Mouse (Mus musculus) layer of hippocampus, postnatal 14 days (tissue): Measurements from ENCODE around the gene Adprh. TPM values are rescaled to one million over a fixed set of nuclear protein-coding genes. Genes with fewer than 3 reads are reported as not detected.
A peak's percentile ranks its signal among the peaks of the same experiment; 100 is the strongest.
"Not testable (repeated sequence)": the region's sequence is repeated elsewhere in the genome, so short reads cannot be mapped to it uniquely, and the experiment has no call there.

Source experiments
- DNase-seq, 2 experiments: peaks; one replicate each; pipeline ENCODE4 v3.0.0; 2021 to 2022; ENCODE audit warnings: low spot score in 2 of 2, mixed read lengths in 1 of 2
- long read RNA-seq, 2 experiments: library from polyadenylated mRNA; stranded (forward); transcript quantifications; one replicate each; pipeline ENCODE4 v2.0.0; 2021
- total RNA-seq, 2 experiments: library from RNA; stranded (reverse); gene quantifications; 2 replicates each; pipeline ENCODE4 v1.2.3; 2021

Adprh gene
- total RNA-seq: 10 to 100 TPM; 58.4 to 62.4 TPM
- long read RNA-seq, experiment 1, transcript Adprh-201 (4 exons, 2,966 nt): major isoform, 154 of 163 reads
- long read RNA-seq, experiment 1, partial matches to known transcripts: 8 of 163 reads
- long read RNA-seq, experiment 1, other reads (novel, unspliced or antisense): 1 of 163 reads
- long read RNA-seq, experiment 2, transcript Adprh-201 (4 exons, 2,966 nt): major isoform, 199 of 216 reads
- long read RNA-seq, experiment 2, partial matches to known transcripts: 13 of 216 reads
- long read RNA-seq, experiment 2, other reads (novel, unspliced or antisense): 4 of 216 reads

GRCm38 (mm10) chr16:38452442-38453202 is at the start of gene Adprh:
Gene Adprh (minus strand): TSS chr16:38452703.
- DNase-seq: peak; percentile 88 to 91

GRCm38 (mm10) chr16:38496604-38497140 is 44.2 kb upstream of the Adprh start:
- no peak for DNase-seq

DNA sequence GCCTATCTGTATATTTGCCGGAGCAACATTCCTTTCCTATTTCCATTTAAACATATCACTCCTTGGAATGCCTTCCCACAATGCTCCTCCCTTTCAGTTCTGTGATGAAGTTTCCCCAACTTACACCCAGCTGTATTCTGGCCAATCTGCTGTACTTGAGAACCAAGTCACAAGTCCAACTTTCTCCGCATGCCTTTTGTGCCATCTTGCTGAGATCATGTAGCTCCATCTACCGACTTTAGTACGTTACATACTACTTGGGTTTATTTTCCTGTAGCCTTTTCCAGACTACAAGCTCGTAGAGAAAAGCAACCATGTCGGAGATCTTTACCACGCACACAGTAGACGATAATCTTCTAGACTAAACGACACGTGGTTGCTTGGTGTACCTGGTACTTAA is 41.4 kb upstream of the Adprh start:
- DNase-seq: no peak

- no peak for DNase-seq
Measured at GRCm38 (mm10) chr16:38492551-38492950, 40.0 kb upstream of the Adprh start.

- no peak for DNase-seq
Measured at GRCm38 (mm10) chr16:38483582-38484309, 31.2 kb upstream of the Adprh start.

- DNase-seq: no peak
Measured at GRCm38 (mm10) chr16:38482780-38483562, 30.5 kb upstream of the Adprh start.

GRCm38 (mm10) chr16:38481327-38481726 is 28.8 kb upstream of the Adprh start:
- DNase-seq: no peak

- DNase-seq: no peak
Measured at GRCm38 (mm10) chr16:38478296-38478695, 25.8 kb upstream of the Adprh start.

DNA sequence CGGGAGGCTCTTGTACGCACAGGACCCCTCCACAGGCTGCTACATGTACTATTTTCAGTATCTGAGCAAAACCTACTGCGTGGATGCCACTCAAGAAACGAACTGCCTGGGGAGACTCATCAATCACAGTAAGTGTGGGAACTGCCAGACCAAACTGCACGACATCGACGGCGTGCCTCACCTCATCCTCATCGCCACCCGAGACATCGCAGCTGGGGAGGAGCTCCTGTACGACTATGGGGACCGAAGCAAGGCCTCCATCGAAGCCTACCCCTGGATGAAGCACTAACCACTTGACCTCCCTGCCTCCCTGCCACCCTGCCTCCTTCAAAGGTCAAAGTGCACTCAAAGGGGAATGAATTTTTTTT is 24.7 kb upstream of the Adprh start:
- DNase-seq: not testable (repeated sequence)

- peak in 1 of 2 experiments; percentile 29 for DNase-seq
Measured at GRCm38 (mm10) chr16:38476312-38477240, 24.1 kb upstream of the Adprh start.

DNA sequence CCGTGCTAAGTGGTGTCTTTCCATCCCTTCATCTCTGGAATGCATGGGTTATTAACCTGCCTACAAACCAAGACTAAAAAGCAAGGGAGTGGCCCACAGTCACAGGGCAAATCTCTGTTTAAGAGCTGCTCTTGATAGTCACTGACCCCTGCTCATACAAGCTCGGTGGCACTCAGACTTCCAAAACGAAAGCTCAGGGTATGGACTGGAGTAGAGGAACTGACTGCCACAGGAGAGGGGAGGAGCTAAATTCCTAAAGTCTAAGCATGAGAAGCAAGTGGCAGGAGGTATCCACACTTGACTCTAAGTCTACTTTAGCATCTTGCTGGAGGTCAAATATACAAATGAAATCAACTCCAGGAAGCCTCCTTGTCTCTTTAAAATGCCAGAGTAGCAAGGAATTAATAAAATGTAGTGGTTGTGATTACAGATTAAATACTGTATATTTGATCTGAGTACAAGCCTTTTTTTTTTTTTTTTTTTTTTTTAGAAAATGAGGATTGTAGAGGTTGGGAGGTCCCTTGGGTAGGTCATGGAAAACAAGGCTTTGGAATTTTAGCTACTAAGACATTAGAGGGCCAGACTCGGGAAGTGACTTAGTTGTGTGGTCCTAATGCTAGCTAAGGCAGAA is 23.3 kb upstream of the Adprh start:
- DNase-seq: no peak

GRCm38 (mm10) chr16:38474677-38475286 is 22.3 kb upstream of the Adprh start:
- no peak for DNase-seq

GRCm38 (mm10) chr16:38473661-38474060 is 21.2 kb upstream of the Adprh start:
- no peak for DNase-seq

- no peak for DNase-seq
Measured at GRCm38 (mm10) chr16:38472507-38472873, 20.0 kb upstream of the Adprh start.

DNA sequence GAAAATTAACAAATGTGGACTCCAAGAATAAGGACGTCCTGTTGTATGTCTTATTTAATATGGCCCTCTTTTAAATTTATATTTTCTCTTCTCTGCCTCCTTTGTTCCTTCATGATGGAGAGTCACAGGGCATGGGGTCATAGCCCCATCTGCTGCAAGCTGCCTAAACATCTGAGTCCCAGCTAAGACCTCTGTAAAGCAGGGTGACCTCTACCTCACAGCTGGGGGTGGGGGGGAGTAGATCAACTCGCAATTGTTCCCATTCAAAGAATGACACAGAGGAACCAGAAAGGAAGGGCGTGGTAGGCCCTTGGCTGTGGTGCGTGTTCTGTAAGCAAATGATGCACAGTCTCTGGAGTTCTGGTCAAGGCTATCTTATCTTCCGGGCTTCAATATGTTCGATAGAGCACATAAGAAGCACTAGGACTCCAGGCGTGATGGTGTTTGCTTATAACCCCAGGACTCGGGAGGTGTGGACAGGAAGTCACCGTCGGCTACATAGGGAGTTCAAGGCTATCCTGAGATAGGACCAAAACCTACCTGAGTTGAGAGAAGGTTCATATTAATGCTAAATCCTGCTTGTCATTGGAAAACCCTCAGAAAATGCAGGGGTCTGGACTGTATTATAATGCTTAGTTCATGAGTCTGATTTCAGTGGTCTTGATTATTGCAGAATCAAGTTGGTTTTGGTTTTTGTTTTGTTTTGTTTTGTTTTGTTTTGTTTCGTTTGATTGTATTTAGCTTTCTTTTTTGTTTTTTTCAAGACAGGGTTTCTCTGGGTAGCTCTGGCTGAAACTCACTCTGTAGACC is 19.4 kb upstream of the Adprh start:
- no peak for DNase-seq

GRCm38 (mm10) chr16:38469437-38469836 is 16.9 kb upstream of the Adprh start:
- no peak for DNase-seq

DNA sequence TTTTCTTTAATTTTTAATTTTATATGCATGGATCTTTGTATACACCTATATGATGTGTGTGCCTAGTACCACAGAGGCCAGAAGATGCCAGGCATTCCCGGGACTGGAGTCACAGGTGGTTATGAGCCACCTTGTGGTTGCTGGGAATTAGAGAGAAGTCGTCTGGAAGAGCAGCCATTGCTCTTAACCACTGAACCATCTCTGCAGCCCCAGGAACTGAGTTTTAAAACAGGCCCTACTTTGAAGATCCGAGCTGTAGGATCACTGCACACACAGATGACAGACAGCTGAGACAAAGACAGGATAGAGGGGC is 16.2 kb upstream of the Adprh start:
- DNase-seq: no peak
